Mouse (Mus musculus) midbrain, embryonic 15.5 days (tissue): ENCODE data around the gene Olfr1163. TPM values are rescaled to one million over a fixed set of nuclear protein-coding genes. Genes with fewer than 3 reads are reported as not detected.
"Not testable (repeated sequence)": the region's sequence is repeated elsewhere in the genome, so short reads cannot be mapped to it uniquely, and the experiment has no call there.

Source experiments
- ATAC-seq: fragments of 200-750 bp; cut with Nextera tagmentation; replicated peaks from 2 replicates; pipeline ENCODE4 v1.8.0; 2017; ENCODE audit warnings: moderate TSS enrichment
- H3K27ac ChIP-seq: fragments of 300-500 bp; sonication (generic); 2 replicates; pipeline ENCODE4 v1.5.1; 2015; ENCODE audit warnings: mild to moderate bottlenecking, inconsistent platforms
- H3K27me3 ChIP-seq: fragments of 300-500 bp; sonication (generic); replicated peaks from 2 replicates; pipeline ENCODE4 v1.6.1; 2015; ENCODE audit warnings: inconsistent platforms
- H3K36me3 ChIP-seq: fragments of 300-500 bp; sonication (generic); replicated peaks from 2 replicates; pipeline ENCODE4 v1.6.1; 2015; ENCODE audit warnings: inconsistent platforms
- H3K4me1 ChIP-seq: fragments of 300-500 bp; sonication (generic); 2 replicates; pipeline ENCODE4 v1.6.1; 2015; ENCODE audit warnings: inconsistent platforms
- H3K4me2 ChIP-seq: fragments of 300-500 bp; sonication (generic); 2 replicates; pipeline ENCODE4 v1.6.1; 2015; ENCODE audit warnings: inconsistent platforms, mild to moderate bottlenecking, moderate library complexity
- H3K4me3 ChIP-seq: fragments of 300-500 bp; sonication (generic); 2 replicates; pipeline ENCODE4 v1.5.1; 2015; ENCODE audit warnings: mild to moderate bottlenecking, inconsistent platforms
- H3K9ac ChIP-seq: fragments of 300-500 bp; sonication (generic); 2 replicates; pipeline ENCODE4 v1.6.1; 2015; ENCODE audit warnings: mild to moderate bottlenecking, inconsistent platforms
- H3K9me3 ChIP-seq: fragments of 300-500 bp; sonication (generic); 2 replicates; pipeline ENCODE4 v1.6.1; 2016; ENCODE audit warnings: inconsistent platforms
- WGBS: fragments of 180-500 bp; shearing (Covaris S2); methylation state at CpG from one replicate; pipeline ENCODE4 v1.1.7; 2015; ENCODE audit warnings: mixed read lengths; 5-methylcytosine and 5-hydroxymethylcytosine counted together
- polyA plus RNA-seq: library from polyadenylated mRNA; unstranded; fragments of >200 nt; fragmentation: Nextera tagmentation; extraction: Ambion mirVana; gene quantifications from 2 replicates; pipeline ENCODE4 v1.2.1, GENCODE M21; 2015

Gene Olfr1163
- polyA plus RNA-seq: not detected in 2 replicates

DNA sequence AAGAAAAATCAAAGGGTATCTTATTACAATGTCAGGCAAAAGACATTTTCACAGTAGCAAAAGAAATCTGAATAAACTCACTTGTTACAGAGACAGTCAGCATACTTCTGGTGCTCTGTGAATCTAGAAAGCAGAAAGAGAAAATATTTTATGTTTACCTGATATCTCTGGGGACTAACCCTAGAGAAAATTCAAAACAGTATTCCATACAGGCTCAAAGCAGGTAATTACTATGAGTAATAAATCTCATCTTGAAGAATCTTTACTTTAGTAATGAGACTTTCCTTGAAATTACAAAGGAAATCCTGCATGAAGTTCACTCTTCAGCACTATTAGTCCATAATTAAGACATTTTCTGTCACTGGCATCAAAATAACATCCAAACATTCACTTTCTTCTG, at the start of gene Olfr1163:
Olfr1163 (minus strand) TSS at position 101 of the 400 bp plus-strand sequence.
- Histone ChIP-seq H3K9ac (no peak within 1 kb of the TSS), H3K27ac (no peak within 1 kb of the TSS), H3K4me3 (no peak within 1 kb of the TSS), H3K9me3 (no peaks in the 10 kb centered on the region), H3K4me1 (no peaks in the 10 kb centered on the region), H3K4me2 (no peak within 1 kb of the TSS), H3K27me3 (no peaks in the 10 kb centered on the region), H3K36me3 (no peaks in the 10 kb centered on the region)
- ATAC-seq: no peak

DNA sequence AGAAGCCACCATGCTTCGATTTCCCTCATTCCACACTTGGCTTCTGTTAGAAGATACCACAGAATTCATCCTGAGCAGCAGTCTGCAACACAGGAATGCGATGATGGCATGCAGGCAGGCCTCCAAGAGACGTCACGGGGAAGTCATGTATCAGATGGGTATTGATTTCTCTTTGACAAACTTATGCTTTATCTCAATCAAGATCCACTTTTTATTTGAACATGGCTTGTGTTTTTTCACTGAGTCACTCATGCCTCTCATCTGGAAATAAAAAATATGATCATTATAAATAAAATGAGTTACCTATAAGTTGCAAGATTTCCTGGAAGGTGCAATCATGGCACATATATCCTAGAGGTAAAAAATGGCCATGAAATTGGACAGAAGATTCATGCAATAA, 22.2 kb upstream of the Olfr1163 start, which contains the start of gene Olfr1164:
Olfr1164 (minus strand) TSS at position 101 of the 400 bp plus-strand sequence.
- H3K36me3 ChIP-seq: no peaks in the 10 kb centered on the region
- WGBS: 79% methylated on average over 4 of the region's 4 CpGs
- H3K27me3 ChIP-seq: no peaks in the 10 kb centered on the region
- no peak within 1 kb of the TSS for H3K4me2 ChIP-seq
- H3K9ac ChIP-seq: no peak within 1 kb of the TSS
- H3K4me1 ChIP-seq: no peaks in the 10 kb centered on the region
- no peak within 1 kb of the TSS for H3K27ac ChIP-seq
- no peak within 1 kb of the TSS for H3K4me3 ChIP-seq
- H3K9me3 ChIP-seq: no peaks in the 10 kb centered on the region
- no peak for ATAC-seq

DNA sequence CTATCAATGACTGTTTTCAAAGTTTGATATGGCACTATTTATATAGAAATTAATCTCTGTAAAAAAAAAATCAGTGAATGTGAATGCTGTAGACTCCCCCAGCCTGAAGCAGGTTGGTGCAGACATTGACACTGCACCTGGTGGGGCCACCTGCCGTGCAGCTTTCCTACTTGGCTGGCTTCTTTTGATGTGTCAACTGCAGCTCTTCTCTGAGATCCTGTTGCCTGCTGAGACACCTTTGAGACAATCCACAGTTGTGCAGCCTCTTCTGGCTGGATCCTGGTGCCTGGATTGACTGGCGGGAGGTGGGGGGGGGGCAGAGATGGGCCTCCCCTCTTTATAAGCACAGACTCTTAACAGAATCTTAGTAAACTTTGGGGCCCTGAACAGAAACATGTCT, 8.0 kb downstream of the Olfr1163 start:
- H3K27me3 ChIP-seq: no peaks in the 10 kb centered on the region
- H3K4me2 ChIP-seq: no peak overlapping the region
- no peaks in the 10 kb centered on the region for H3K4me1 ChIP-seq
- no peak for ATAC-seq
- no peak overlapping the region for H3K27ac ChIP-seq
- no peaks in the 10 kb centered on the region for H3K9me3 ChIP-seq
- WGBS: 84% methylated on average over 2 of the region's 2 CpGs
- no peaks in the 10 kb centered on the region for H3K36me3 ChIP-seq
- H3K4me3 ChIP-seq: no peak overlapping the region
- H3K9ac ChIP-seq: no peak overlapping the region

DNA sequence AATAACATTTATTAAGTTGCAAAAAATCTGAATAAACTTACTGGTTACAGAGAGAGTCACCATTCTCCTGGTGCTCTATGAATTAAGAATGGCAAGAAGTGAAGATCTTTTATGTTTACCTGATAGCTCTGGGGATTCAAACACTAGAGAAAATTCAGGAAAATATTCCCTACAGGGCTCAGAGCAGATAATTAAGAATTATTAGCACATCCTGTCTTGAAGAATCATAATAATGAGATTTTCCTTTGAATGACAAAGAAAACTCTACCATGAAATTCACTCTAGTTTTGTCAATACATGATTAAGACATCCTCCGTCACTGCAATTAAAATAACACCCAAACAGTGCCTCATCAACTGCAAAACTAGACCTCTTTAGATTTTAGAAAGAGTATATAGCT, 20.6 kb downstream of the Olfr1163 start, which contains the start of gene Olfr1162:
Olfr1162 (minus strand) TSS at position 101 of the 400 bp plus-strand sequence.
- Histone ChIP-seq H3K36me3 (no peaks in the 10 kb centered on the region), H3K4me1 (no peaks in the 10 kb centered on the region), H3K9ac (no peak within 1 kb of the TSS), H3K4me3 (no peak within 1 kb of the TSS), H3K27ac (no peak within 1 kb of the TSS), H3K4me2 (no peak within 1 kb of the TSS), H3K9me3 (no peaks in the 10 kb centered on the region), H3K27me3 (no peaks in the 10 kb centered on the region)
- ATAC-seq: no peak
- 79% methylated on average over 1 of the region's 1 CpGs for WGBS

DNA sequence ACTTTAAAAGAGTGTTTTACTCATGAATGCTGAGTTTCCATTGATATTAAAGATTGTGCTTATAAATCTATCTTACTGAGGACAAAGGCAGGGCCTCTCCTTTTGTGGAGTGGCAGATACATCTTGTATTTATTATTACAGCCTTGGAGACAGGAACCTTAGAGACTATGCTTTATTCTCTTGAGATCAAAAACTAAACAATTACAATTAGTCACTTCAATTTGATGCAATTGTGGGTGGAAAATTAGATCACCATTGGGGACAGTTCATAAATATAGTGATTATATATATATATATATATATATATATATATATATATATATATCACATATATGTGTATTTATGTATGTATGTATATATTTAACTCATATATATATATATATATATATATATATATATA, 34.0 kb downstream of the Olfr1163 start, which contains the start of gene Olfr73:
Olfr73 (minus strand) TSS at position 101 of the 400 bp plus-strand sequence.
- no peaks in the 10 kb centered on the region for H3K27me3 ChIP-seq
- no peaks in the 10 kb centered on the region for H3K36me3 ChIP-seq
- H3K9me3 ChIP-seq: no peaks in the 10 kb centered on the region
- H3K9ac ChIP-seq: no peak within 1 kb of the TSS
- no peaks in the 10 kb centered on the region for H3K4me1 ChIP-seq
- no peak within 1 kb of the TSS for H3K4me3 ChIP-seq
- H3K4me2 ChIP-seq: no peak within 1 kb of the TSS
- H3K27ac ChIP-seq: no peak within 1 kb of the TSS
- no peak for ATAC-seq

DNA sequence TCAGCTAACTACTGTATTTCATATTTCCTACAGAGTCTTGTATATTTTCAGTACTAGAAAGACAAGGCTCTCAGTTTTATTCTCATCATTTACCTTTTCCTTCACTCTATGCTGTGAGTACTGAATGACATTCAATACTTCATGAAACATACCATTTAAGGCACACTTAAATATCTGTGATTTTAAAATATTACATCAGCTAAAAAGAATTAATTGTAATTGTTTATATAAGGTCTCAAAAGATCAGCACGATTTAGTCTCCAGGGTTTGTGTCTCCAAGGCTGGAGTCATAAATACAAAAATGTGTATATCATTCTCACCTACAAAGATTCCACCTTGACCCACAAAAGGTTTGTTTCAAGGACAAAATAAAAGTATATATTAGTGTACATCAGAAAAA, 49.2 kb downstream of the Olfr1163 start, which contains the start of gene Olfr1161:
Olfr1161 (plus strand) TSS at position 301 of the 400 bp plus-strand sequence.
- 79% methylated on average over 1 of the region's 1 CpGs for WGBS
- not testable (repeated sequence) for H3K27ac ChIP-seq, H3K4me2 ChIP-seq, H3K9me3 ChIP-seq, H3K36me3 ChIP-seq, H3K27me3 ChIP-seq, H3K9ac ChIP-seq, H3K4me3 ChIP-seq, H3K4me1 ChIP-seq, ATAC-seq

Other genes starting within 250 kb of the Olfr1163 start
- not detected in 2 replicates for gene Olfr1148, start 241.3 kb downstream of the Olfr1163 start, polyA plus RNA-seq
- not detected in 2 replicates for gene Olfr1150-ps1, start 227.8 kb downstream of the Olfr1163 start, polyA plus RNA-seq
- gene Olfr1151, start 216.0 kb downstream of the Olfr1163 start, polyA plus RNA-seq: not detected in 2 replicates
- gene Olfr1152, start 205.3 kb downstream of the Olfr1163 start, polyA plus RNA-seq: not detected in 2 replicates
- not detected in 2 replicates for gene Olfr1153, start 176.9 kb downstream of the Olfr1163 start, polyA plus RNA-seq
- gene Olfr1154, start 166.7 kb downstream of the Olfr1163 start, polyA plus RNA-seq: not detected in 2 replicates
- not detected in 2 replicates for gene Olfr1155, start 126.7 kb downstream of the Olfr1163 start, polyA plus RNA-seq
- not detected in 2 replicates for gene Olfr1156, start 118.7 kb downstream of the Olfr1163 start, polyA plus RNA-seq
- gene Olfr1157, start 103.5 kb downstream of the Olfr1163 start, polyA plus RNA-seq: not detected in 2 replicates
- gene Olfr74, start 97.2 kb downstream of the Olfr1163 start, polyA plus RNA-seq: not detected in 2 replicates
- gene Olfr1158, start 81.7 kb downstream of the Olfr1163 start, polyA plus RNA-seq: not detected in 2 replicates
- not detected in 2 replicates for gene Olfr1160, start 63.6 kb downstream of the Olfr1163 start, polyA plus RNA-seq
- not detected in 2 replicates for gene Olfr1161, start 49.1 kb downstream of the Olfr1163 start, polyA plus RNA-seq
- not detected in 2 replicates for gene Olfr73, start 34.1 kb downstream of the Olfr1163 start, polyA plus RNA-seq
- gene Olfr1162, start 20.7 kb downstream of the Olfr1163 start, polyA plus RNA-seq: not detected in 2 replicates
- gene Olfr1164, start 22.1 kb upstream of the Olfr1163 start, polyA plus RNA-seq: not detected in 2 replicates
- gene Olfr1166, start 56.4 kb upstream of the Olfr1163 start, polyA plus RNA-seq: not detected in 2 replicates
- gene Olfr1167, start 83.4 kb upstream of the Olfr1163 start, polyA plus RNA-seq: not detected in 2 replicates
- gene Olfr1168, start 110.0 kb upstream of the Olfr1163 start, polyA plus RNA-seq: not detected in 2 replicates
- gene Olfr1170, start 156.5 kb upstream of the Olfr1163 start, polyA plus RNA-seq: not detected in 2 replicates
- not detected in 2 replicates for gene Olfr1173, start 208.0 kb upstream of the Olfr1163 start, polyA plus RNA-seq
- not detected in 2 replicates for gene Olfr1174-ps, start 243.3 kb upstream of the Olfr1163 start, polyA plus RNA-seq